Mouse (Mus musculus) mouse trophoblast stem cell (cell line): ENCODE results near the gene Tmem45a2.
"Not testable (repeated sequence)": the region's sequence is repeated elsewhere in the genome, so short reads cannot be mapped to it uniquely, and the experiment has no call there.

Source experiments
- in situ Hi-C, 2 experiments: fragments of 300-500 bp; cut with MseI, MboI; formaldehyde crosslinking; loops; 2 replicates in 1 of 2; 3 replicates in 1 of 2; pipeline ENCODE4 v1.15.1; 2025

Gene Tmem45a2

GRCm38 (mm10) chr16:57071132-57071639 lies at the start of gene Tmem45a2:
Gene Tmem45a2 (minus strand): TSS chr16:57071372.
- in situ Hi-C loops, result no loop called here

GRCm38 (mm10) chr16:57117562-57117961 lies 46.4 kb upstream of the Tmem45a2 start:
- in situ Hi-C loops, result no loop called here

GRCm38 (mm10) chr16:57116066-57116465 lies 44.9 kb upstream of the Tmem45a2 start:
- in situ Hi-C loops, result no loop called here

DNA sequence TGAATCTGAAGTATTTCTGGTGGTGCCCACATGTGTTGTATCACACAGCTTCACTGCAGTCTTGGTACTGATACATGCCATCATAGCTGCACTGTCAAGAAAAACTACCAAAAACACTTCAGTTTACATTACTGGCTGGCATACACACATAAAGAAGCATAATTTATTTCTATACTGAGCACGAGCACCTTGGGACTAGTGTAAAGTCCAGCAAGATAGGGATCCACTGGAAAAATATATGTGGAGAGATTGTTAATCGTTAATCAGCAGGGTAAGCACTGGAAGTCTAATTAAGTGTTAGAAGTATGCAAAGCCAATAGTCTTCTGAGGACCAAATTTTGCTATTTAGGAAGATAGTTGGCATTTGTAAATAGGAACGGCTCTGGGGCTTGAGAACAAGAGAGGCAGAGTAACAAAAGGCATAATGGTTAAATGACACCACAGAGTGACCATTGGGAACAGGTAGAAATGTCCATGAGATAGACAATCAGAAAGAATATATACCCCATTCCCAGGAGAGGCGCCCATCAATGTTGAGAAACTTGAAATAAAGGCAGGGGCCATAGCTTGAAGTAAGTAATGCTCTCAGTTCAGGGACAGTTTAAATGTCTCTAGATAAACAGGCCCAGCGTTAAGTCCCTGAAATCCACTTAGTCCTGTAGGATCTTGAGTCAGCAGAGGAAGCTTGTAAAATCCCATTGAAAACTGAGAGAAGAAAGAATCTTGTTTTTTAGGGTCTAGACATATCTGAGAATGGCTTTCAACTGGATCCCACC lies 35.2 kb upstream of the Tmem45a2 start:
- in situ Hi-C loops, result no loop called here

- in situ Hi-C loops, result no loop called here
These were observed 30.0 kb upstream of the Tmem45a2 start for GRCm38 (mm10) chr16:57101174-57101573.

DNA sequence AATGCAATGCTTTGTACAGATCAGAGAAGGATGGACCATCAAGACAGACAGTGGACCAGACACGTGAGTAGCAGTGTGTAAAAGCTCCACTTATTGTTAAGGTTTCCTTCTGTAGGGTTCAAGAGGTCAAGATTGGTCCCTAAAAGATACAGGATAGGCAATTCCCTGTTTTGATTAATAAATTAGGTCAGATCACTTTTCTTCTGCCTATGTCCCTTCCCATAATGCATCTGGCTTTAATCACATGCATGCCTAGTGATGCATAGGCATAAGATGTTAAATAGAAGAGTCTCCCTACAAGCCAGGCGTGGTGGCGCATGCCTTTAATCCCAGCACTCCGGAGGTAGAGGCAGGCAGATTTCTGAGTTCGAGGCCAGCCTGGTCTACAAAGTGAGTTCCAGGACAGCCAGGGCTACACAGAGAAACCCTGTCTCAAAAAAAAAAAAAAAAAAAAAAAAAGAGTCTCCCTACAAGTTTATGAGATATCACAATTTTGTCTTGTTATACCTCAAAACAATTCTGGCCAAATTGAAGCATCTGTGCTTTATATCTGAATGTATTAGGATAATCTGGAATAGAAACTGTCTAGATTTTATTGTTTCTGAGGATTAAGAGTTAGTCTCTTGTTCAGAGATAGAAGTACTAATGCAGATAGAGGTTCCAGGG lies 28.5 kb upstream of the Tmem45a2 start:
- in situ Hi-C loops, result loop anchor here (10.0 kb wide), 2 partner anchors 175 to 325 kb away; partner anchors contain the start of gene Lnp1 (in 2 of the 2)

- in situ Hi-C loops, result loop anchor here (10.0 kb wide), 2 partner anchors 174 to 324 kb away; partner anchors contain the start of gene Lnp1 (in 2 of the 2)
These were observed 27.4 kb upstream of the Tmem45a2 start for GRCm38 (mm10) chr16:57098468-57099144.

DNA sequence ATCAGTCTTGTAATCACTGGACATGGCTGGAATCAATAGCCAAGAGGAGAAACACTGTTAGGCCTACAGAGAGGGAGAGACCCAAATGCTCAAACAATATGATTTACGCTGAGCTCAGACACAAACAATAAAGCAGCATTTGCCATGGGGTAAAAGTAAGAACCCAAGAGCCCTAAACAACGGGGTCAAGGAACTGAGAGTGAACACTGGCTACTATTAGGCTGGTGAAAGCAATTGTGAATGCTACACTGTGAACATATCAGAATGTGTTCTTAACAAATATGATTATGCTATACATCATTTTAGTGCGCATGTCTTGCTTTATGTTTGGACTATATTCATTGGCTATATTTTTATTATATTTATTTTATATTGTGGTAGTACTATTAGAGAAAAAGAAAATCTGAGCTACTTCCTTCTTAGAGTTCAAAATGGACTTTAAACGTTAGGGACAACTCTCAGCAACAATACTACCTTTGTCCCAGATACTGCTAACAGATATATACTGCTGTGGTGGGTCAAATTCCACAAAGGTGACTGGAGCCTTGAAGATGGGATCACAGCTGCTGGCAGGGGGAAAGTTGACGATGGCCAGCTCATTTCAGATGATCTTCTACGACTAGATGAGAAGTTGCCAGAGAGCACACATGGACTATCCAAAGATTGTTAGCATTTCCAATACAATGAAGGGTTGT lies 21.9 kb upstream of the Tmem45a2 start:
- in situ Hi-C loops, result loop anchor here (5.0 to 10.0 kb wide), 3 partner anchors 168 to 321 kb away; partner anchors contain the start of gene Lnp1 (in 2 of the 2)

- in situ Hi-C loops, result loop anchor here (5.0 to 10.0 kb wide), 3 partner anchors 168 to 320 kb away; partner anchors contain the start of gene Lnp1 (in 2 of the 2)
These were observed 21.3 kb upstream of the Tmem45a2 start for GRCm38 (mm10) chr16:57092460-57092859.

DNA sequence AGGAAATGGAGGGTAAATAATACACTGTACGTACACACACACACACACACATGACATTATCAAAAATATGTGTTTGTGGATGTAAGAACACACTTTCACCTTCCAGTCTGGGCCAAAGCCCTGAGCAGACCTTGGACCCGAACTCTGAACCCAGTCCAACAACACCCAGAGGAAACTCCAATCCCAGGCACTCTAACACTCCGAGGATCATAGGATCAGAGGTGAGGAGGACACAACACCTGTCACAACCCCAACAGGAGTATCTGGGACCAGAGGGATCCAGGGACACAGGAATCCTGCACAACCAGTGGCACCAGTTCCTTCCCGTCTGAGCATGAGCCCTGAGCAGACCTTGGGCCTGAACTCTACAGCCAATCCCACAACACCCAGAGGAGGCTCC lies 8.4 kb upstream of the Tmem45a2 start:
- in situ Hi-C loops, result no loop called here

GRCm38 (mm10) chr16:57075986-57076385 lies 4.8 kb upstream of the Tmem45a2 start:
- in situ Hi-C loops, result no loop called here

GRCm38 (mm10) chr16:57062045-57062444 lies 9.1 kb downstream of the Tmem45a2 start:
- in situ Hi-C loops, result no loop called here

DNA sequence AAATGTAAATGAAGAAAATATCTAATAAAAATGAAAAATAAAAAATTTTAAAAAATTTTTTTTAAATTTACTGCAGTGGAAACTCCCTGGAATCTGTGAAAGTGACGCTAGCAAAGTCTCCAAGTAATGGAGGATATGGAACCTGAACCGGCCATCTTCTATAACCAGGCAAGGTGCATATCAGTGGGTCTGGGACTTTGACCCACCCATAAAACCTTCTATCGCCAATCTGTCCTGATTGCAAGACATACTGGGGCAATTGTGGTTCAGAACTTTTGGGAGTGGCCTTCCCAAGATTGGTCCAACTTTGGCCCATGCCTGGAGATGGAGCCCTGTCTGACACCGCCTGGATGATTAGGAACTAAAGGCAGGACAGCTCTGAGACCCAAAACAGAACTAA lies 14.2 kb downstream of the Tmem45a2 start:
- in situ Hi-C loops, result no loop called here

- in situ Hi-C loops, result no loop called here
These were observed 21.2 kb downstream of the Tmem45a2 start for GRCm38 (mm10) chr16:57049974-57050373.

DNA sequence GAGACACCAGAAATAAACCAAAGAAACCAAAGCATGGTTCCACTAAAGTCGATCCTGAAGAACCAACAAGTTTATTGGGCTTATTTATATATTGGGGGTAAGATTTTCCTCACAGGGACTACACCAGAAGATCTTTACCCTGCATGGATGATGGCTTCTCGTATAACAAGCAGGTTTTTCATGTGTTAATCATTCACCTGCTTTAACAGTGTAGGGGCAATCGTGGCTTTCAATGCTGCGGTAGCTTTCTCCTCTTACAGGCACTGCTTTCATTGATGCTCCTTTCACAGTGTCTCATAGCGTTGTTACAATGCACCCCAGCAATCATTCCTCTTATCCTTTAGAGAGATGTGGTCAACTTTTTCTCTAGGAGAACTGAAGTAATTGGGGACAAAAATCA lies 32.6 kb downstream of the Tmem45a2 start:
- in situ Hi-C loops, result no loop called here

DNA sequence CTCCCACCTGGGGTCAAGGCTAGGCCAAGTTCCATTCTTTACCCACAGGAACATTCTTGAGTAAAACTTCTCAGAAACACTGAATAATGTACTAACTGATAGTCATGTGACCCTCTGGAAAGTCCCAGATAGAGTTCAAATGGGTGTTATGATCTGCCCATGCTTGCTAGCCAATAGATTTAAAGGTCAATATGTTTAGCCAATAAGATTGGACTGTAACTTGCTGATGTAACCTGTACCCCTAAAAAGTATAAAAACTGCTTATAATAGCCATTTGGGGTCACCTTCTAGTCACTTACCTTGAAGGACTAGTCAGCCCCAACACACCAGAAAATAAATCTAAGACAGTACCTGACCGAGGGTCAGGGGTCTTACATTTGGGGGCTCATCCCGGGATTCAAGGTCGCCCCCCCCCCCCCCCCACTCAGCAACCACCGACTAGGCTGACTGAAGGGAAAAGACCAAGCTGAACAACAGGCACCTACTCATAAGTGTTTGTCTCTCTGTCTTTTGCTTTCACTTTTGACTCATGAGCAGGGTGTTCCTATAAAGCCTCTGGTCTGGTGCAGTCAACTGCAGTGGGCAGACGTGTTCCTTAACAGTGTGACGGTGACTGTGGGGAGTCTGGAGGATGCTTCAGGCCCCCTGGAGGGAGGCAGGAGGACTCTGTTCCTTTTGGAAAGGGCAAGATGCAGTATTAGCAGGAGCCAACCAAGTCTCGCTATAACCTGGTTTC lies 40.9 kb downstream of the Tmem45a2 start:
- in situ Hi-C loops, result no loop called here

GRCm38 (mm10) chr16:56998283-56998682 lies 72.9 kb downstream of the Tmem45a2 start:
- in situ Hi-C loops, result not testable (repeated sequence)
